Mouse (Mus musculus) layer of hippocampus, adult 18-20 months (tissue): ENCODE results near the gene Heatr9. TPM values are rescaled to one million over a fixed set of nuclear protein-coding genes. Genes with fewer than 3 reads are reported as not detected.
"Not testable (repeated sequence)": the region's sequence is repeated elsewhere in the genome, so short reads cannot be mapped to it uniquely, and the experiment has no call there.

Experiments
- DNase-seq, 2 experiments: peaks; one replicate each; pipeline ENCODE4 v3.0.0; 2022; ENCODE audit warnings: low spot score in 2 of 2
- long read RNA-seq: library from polyadenylated mRNA; stranded (forward); transcript quantifications from one replicate; pipeline ENCODE4 v2.0.0, GENCODE M21; 2021
- total RNA-seq, 2 experiments: library from RNA; stranded (reverse); gene quantifications; 2 replicates each; pipeline ENCODE4 v1.2.3; 2021

Gene Heatr9
- total RNA-seq = not detected
- long read RNA-seq = 0 reads

- no peak for DNase-seq
Observed at GRCm38 (mm10) chr11:83522075-83522474, at the start of gene Heatr9. Gene Heatr9 (minus strand): TSS chr11:83522175.

DNA sequence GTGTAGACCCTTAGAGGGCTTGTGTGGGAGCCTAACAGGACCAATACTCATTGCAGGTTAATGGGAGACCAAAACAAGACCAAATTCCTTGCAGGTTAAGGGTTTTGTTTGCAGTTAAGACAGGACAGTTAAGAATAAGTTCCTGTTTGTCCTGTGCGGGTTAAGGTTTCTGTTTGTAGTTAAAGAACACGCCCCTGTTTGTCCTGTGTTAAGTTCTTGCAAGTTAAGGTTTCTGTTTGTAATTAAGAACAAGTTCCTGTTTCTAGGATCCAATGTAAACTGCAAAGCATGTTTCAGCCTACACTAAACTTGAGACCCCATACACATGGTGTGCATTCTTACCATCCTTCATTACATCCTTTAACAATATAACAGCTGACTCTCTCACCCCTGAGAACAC is 48.2 kb upstream of the Heatr9 start:
- DNase-seq = no peak

DNA sequence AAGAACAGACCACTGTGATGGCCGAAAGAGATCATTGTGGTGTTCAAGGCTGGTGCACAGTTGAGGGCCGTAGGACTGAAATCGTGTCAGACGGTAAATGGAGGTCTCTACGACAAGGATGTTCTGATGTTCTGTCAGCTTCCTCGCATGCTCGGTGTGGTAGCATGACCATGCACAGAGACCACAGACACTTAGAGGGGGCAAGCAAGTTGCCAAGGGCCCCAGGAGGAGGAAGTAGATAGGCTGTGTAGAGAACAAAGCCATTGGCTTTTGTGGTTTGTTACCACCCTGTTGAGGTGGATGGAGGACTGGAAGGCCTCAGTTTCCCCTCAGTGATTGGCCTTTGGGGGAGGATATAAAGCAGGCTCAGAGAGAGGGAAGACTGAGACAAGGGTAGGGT is 47.3 kb upstream of the Heatr9 start:
- no peak for DNase-seq

GRCm38 (mm10) chr11:83568786-83569185 is 46.8 kb upstream of the Heatr9 start:
- DNase-seq = no peak

DNA sequence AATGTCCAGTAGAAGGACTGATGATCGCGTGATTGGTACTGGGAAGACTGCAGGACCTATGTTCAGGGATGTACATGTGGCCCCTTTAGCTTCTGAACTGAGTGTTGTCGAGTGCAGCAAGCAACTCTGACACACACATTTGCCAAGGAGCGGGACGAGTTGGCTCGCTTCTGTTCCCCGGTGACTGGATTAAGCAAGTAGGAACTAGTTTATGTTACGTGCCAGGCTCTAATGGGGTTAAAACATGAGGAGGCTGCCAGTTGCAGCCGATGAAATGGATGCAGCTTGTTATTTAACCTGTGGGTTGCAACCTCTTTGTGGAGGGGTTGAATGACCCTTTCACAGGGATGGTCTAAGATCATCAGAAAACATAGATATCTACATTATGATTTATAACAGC is 46.1 kb upstream of the Heatr9 start:
- no peak for DNase-seq

- no peak for DNase-seq
Observed at GRCm38 (mm10) chr11:83567311-83567710, 45.3 kb upstream of the Heatr9 start.

- no peak for DNase-seq
Observed at GRCm38 (mm10) chr11:83566617-83567016, 44.6 kb upstream of the Heatr9 start.

DNA sequence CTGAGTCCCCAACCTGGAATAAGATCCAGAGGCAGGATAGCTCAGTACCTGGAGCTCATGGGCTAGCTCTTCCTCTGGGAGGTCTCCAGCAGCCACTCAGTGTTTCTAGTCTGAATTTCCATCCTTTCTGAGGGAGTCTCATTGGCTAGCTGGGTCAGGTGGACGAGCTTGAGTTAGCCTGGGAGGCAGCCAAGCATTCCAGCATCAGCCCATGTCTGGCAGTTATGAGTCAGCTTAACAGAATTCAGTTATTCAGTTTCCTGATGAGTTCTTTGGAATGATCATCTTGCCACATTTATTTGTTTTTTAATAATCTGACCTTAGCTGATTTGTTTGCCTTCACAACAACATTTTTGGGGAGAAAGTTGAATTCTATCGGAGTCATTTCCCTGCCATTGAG is 41.8 kb upstream of the Heatr9 start:
- DNase-seq = peak in 1 of 2 experiments; percentile 14

DNA sequence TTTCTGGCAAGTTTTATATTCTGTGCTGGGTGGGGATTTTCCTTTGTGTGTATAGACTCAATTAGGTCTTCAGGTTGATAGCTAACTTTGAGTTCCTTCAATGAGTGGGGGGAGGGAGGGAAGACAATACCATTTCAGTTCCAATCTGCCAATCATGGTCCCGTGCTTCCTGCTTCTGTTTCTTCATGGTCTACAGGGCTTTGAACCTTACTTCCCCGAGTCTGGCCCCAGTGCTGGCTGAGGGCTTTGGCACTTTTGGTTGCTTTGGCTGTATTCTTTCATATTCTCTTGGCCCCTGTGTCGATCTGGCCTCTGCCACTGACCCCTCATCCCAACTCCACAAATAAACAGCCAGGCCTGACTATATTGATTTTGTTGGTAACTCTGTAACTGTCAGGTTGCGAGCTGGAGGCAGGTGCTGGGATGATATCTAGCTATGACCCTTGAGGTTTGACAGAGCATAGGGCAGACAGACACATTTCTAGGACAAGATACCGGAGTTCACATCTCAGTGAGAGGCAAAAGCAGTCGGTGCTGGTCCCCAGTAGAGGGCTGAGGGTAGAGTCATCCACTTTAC is 40.4 kb upstream of the Heatr9 start:
- no peak for DNase-seq

- DNase-seq = no peak
Observed at GRCm38 (mm10) chr11:83560405-83560804, 38.4 kb upstream of the Heatr9 start.

GRCm38 (mm10) chr11:83557074-83557473 is 35.1 kb upstream of the Heatr9 start:
- no peak for DNase-seq

DNA sequence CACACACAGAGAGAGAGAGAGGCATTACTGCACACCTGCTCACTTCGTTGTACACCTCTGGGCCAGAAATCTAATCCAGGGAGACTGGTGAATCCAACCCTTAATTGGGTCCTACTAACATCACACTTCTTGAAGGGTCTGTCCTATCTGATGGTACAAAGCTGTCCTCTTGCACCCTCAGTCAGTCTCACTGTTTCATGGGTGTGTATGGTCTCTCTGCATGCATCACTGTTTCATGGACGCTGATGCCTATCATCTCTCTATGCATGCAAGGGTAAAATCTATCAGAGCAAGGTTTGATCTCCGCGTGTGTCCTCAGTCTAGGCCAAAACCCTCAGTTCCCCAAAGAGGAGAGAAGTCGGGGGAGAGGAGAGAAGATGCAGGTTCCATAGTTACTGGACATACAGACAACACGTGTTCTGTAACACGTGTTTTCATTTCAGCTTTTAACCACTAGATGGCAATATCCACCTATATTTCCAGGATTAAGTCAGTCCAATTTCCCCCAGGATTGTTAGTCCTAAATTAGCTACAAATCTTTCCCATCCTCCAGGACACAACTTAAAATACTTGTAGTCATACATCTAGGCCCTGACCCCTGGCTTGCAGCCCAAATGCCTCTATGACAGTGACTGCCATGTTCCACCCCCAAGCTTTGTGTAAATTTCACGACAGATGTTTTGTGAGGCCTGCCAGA is 34.3 kb upstream of the Heatr9 start:
- peak in 1 of 2 experiments; percentile 77 for DNase-seq

DNA sequence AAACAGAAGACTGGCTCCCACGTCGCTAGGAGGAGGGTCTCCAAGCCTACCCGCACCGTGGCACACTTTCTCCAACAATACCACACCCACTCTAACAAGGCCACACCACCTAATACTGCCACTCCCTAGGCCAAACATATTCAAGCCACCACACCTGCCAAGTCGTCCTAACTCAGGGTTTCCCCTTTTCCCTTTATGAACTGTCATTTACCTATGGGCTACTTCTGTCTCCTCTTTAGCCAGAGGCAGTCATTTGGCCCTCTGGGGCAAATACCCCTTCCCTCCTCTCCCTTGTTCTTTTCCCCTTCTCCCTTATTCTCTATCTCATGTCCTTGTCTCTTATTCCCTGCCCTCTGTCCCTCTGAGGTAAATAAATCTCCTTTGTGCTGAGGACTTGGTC is 29.7 kb upstream of the Heatr9 start:
- DNase-seq = no peak

- not testable (repeated sequence) for DNase-seq
Observed at GRCm38 (mm10) chr11:83551037-83551436, 29.1 kb upstream of the Heatr9 start.

GRCm38 (mm10) chr11:83550186-83550632 is 28.2 kb upstream of the Heatr9 start:
- no peak for DNase-seq

DNA sequence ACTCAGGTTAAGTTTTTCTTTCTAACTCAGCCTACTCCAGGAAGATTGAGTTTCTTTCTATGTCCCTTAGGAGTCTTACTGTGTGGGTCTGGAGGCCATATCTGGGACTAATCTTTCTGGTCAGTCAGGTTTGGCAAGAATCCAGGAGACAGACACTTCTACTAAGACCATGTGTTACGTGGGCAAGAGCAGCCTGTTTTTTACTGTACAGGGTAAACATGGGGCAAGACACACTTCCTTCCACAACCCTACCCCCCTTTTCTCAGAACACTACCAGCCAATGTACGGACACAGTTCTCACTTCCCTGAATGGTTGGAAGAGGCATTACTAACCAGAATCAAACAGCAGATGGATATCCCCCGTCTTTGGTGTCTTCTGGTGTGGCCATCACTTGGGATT is 22.2 kb upstream of the Heatr9 start:
- DNase-seq = no peak

GRCm38 (mm10) chr11:83541415-83541814 is 19.4 kb upstream of the Heatr9 start:
- DNase-seq = no peak

GRCm38 (mm10) chr11:83540931-83541330 is 19.0 kb upstream of the Heatr9 start:
- DNase-seq = no peak

DNA sequence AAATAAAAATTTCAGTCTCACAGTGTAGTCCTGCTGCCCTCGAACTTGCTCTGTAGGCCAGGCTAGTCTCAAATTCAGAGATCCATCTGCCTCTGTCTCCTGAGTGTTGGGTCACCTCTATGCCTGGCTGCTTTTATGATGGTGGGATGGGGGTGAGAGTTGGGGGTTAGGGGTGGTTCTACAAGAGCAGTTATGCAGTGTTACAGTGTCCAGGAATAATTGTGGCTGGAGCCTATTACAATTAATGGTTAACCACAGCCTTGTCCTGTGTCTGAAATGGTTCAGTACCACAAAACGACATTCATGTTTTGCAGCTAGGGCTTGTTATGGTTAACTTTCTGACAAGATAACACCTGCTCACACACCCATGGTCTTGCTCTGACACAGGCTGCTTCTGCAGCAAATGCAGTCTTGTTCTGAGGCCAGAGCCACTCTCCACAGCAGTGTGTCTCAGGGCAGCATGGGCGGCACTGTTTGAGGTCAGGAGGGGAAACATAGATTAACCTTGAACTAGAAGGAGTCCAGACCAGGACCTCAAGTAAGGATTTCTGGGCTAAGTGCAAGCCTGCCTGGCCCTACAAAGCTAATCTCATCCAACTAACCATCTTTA is 16.8 kb upstream of the Heatr9 start:
- DNase-seq = no peak

GRCm38 (mm10) chr11:83536831-83537230 is 14.9 kb upstream of the Heatr9 start:
- DNase-seq = no peak

DNA sequence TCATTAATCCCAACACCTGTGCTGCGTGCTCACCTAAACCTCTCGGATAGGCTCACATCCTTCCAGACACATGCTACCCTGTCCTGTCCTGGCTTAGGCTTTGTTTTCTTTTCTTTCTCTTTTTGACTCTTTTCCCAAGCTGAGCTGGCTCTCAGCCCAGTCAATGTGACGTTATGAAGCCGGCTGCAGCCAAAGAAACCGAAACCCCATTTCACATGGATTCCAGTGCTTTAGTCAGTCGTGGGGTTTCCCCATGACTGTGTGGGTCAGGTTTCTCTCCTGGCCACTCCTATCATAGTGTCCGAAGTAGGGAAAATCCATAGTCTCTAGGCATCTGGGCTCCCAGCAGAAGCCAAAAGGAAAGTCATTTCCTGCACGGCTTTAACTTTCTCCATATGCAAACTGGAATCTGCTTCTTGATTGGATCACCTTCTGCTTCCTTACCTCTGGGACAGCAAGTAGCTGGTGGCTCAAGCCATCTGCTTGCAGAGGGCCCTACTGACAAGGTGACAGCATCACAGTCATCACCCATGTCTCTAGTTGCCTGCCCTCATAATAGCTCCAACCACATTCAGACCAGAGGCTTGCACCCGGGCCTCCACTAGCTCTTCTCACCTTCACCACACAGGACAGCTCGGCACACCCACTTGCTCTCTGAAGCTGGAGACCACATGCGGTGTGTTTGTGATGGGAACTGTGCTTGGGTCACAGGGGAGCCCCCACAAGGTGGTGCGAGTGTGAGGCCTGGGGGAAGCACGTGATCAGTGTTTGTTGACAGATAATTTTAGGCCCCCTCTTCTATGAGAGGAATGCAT is 12.8 kb upstream of the Heatr9 start:
- peak; percentile 42 to 68 for DNase-seq

GRCm38 (mm10) chr11:83534143-83534542 is 12.2 kb upstream of the Heatr9 start:
- no peak for DNase-seq
